Mouse (Mus musculus) heart, embryonic 16.5 days (tissue): ENCODE data around the gene AI661453. TPM values are rescaled to one million over a fixed set of nuclear protein-coding genes. Genes with fewer than 3 reads are reported as not detected.

Experiments used
- ATAC-seq: fragments of 200-750 bp; cut with Nextera tagmentation; replicated peaks from 2 replicates; pipeline ENCODE4 v1.8.0; 2017; ENCODE audit warnings: moderate number of reproducible peaks; ENCODE audit not compliant: insufficient read depth, low FRiP score; ENCODE audit errors: extremely low read depth
- H3K27ac ChIP-seq: fragments of 300-500 bp; sonication (generic); 2 replicates; pipeline ENCODE4 v1.5.1; 2014; ENCODE audit warnings: mild to moderate bottlenecking, low read length, control low read depth, moderate library complexity
- H3K27me3 ChIP-seq: fragments of 300-500 bp; sonication (generic); 2 replicates; pipeline ENCODE4 v1.6.1; 2014; ENCODE audit warnings: low read length, mixed read lengths; ENCODE audit not compliant: control insufficient read depth, insufficient read depth
- H3K36me3 ChIP-seq: fragments of 300-500 bp; sonication (generic); 2 replicates; pipeline ENCODE4 v1.6.1; 2014; ENCODE audit not compliant: control insufficient read depth, insufficient read depth
- H3K4me1 ChIP-seq: fragments of 300-500 bp; sonication (generic); 2 replicates; pipeline ENCODE4 v1.6.1; 2014; ENCODE audit warnings: low read length, mixed read lengths; ENCODE audit not compliant: control insufficient read depth, insufficient read depth
- H3K4me2 ChIP-seq: fragments of 300-500 bp; sonication (generic); 2 replicates; pipeline ENCODE4 v1.6.1; 2014; ENCODE audit warnings: low read depth, mild to moderate bottlenecking, control low read depth, low read length
- H3K4me3 ChIP-seq: fragments of 300-500 bp; sonication (generic); 2 replicates; pipeline ENCODE4 v1.5.1; 2014; ENCODE audit warnings: mild to moderate bottlenecking, control low read depth, low read length
- H3K9ac ChIP-seq: fragments of 300-500 bp; sonication (generic); 2 replicates; pipeline ENCODE4 v1.6.1; 2014; ENCODE audit warnings: low read length, control low read depth
- H3K9me3 ChIP-seq: fragments of 300-500 bp; sonication (generic); replicated peaks from 2 replicates; pipeline ENCODE4 v1.6.1; 2016; ENCODE audit warnings: low read length; ENCODE audit not compliant: control insufficient read depth
- WGBS: fragments of 180-500 bp; shearing (Covaris S2); extraction: QIAGEN DNeasy Blood & Tissue Kit; methylation state at CpG from one replicate; pipeline ENCODE4 v1.1.7; 2014; 5-methylcytosine and 5-hydroxymethylcytosine counted together
- polyA plus RNA-seq: library from polyadenylated mRNA; unstranded; fragments of >200 nt; fragmentation: Nextera tagmentation; extraction: Ambion mirVana; gene quantifications from 2 replicates; pipeline ENCODE4 v1.2.1, GENCODE M21; 2015

Gene AI661453
- polyA plus RNA-seq, 1 experiment from 2014 or later = 0.77 TPM

DNA sequence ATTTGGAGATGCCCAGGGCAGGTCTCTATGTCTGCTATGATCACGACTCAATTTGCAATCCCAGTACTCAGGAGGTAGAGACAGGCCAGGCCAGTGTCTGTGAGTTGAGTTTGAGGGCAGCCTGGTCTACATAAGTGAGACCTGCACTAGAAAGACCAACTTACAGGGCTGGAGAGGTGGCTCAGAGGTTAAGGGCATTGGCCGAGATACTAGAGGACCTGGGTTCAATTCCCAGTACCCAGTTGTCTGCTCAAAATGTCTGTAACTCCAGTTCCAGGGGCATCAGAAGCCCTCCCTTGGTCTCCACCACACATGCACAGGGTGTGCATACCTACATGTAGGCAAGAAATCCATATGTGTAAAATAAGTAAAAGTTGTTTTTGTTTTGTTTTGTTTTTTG, 71.1 kb downstream of the AI661453 start:
- Histone ChIP-seq H3K27me3 (no peaks in the 10 kb centered on the region), H3K9ac (peak overlapping the region; percentile 49), H3K36me3 (no peaks in the 10 kb centered on the region), H3K9me3 (no peaks in the 10 kb centered on the region), H3K27ac (peak overlapping the region; percentile 98), H3K4me1 (peaks cover 36% of the 10 kb centered on the region), H3K4me3 (peak overlapping the region; percentile 48; the same call in 1 of the 2 replicates), H3K4me2 (peak overlapping the region; percentile 76)
- WGBS = 89% methylated on average over 2 of the region's 2 CpGs
- ATAC-seq = no peak

DNA sequence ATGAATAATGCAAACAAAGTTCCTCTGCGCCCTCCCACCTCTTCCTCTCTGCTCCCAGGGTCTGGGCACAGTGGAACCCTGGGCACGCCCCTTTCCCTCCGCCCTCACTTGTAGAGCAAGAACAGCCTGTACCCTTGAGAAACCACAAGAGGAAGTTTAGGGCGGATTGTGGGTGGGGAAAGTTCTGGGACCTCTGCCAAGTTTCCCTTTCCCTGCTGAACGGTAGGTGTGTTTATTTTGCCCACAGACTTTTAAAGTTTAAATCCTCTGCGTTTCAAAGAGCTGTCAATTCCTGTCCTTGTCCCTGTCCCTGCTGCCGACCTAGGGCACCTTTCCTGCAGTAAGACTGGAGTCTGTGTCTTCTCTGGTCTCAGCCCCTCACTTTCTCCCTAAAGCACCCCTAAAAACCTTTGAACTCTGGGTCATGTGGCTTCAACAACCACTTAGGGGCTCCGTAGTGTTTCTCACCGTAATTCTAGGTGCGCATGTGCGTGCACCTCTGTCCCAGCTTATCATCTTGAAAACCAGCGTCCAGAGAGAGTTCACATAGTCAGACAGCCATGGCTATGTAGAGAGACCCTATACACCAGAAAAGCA, 71.7 kb downstream of the AI661453 start:
- H3K27ac ChIP-seq = peak overlapping the region; percentile 98
- peak overlapping the region; percentile 70 for H3K9ac ChIP-seq
- H3K4me1 ChIP-seq = peaks cover 38% of the 10 kb centered on the region
- H3K36me3 ChIP-seq = no peaks in the 10 kb centered on the region
- 9% methylated on average over 12 of the region's 12 CpGs for WGBS
- peak; percentile 78 for ATAC-seq
- H3K9me3 ChIP-seq = no peaks in the 10 kb centered on the region
- peak overlapping the region; percentile 76 for H3K4me2 ChIP-seq
- peak overlapping the region; percentile 48 for H3K4me3 ChIP-seq
- no peaks in the 10 kb centered on the region for H3K27me3 ChIP-seq

DNA sequence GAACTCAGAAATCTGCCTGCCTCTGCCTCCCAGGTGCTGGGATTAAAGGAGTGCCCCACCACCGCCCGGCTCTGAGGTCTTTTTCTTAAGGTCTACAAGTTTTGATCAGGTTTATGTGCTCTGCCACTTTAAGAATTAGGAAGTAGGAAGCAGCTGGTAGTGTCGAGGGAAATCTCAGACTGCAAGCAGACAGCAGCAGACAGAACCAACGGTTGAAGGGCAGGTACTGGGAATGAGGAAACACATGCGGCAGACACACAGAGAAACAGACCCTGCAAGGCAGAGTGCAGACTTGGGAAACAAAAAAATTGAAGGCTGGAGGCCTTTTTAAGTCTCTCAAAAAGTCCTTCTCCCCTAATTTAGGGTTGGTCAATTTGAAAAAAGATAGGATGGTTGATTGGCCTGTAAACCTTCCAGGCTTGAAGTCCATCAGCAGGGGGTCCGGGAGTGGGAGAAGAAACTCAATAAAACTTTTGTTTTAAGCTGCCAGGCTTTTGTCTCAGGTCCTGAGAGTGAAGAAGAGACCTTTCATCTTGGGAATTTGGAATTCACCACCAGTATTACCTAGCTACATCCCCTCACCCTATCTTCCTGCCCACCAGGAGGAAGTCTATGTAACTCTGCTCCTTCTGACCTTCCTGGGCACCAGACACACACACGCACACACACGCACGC, 72.8 kb downstream of the AI661453 start:
- Histone ChIP-seq H3K4me3 (no peak overlapping the region), H3K27ac (peak overlapping the region; percentile 98), H3K36me3 (no peaks in the 10 kb centered on the region), H3K27me3 (no peaks in the 10 kb centered on the region), H3K9ac (no peak overlapping the region), H3K4me2 (no peak overlapping the region), H3K9me3 (no peaks in the 10 kb centered on the region), H3K4me1 (peaks cover 44% of the 10 kb centered on the region)
- 63% methylated on average over 9 of the region's 9 CpGs for WGBS
- ATAC-seq = no peak

GRCm38 (mm10) chr17:47511111-47512020, 75.0 kb downstream of the AI661453 start:
- Histone ChIP-seq H3K27me3 (no peaks in the 10 kb centered on the region), H3K36me3 (no peaks in the 10 kb centered on the region), H3K9ac (peak overlapping the region; percentile 78), H3K27ac (peak overlapping the region; percentile 93), H3K4me2 (peak overlapping the region; percentile 71), H3K4me1 (peaks cover 40% of the 10 kb centered on the region), H3K9me3 (no peaks in the 10 kb centered on the region), H3K4me3 (peak overlapping the region; percentile 42)
- WGBS = 9% methylated on average over 25 of the region's 25 CpGs
- ATAC-seq = peak; percentile 88

DNA sequence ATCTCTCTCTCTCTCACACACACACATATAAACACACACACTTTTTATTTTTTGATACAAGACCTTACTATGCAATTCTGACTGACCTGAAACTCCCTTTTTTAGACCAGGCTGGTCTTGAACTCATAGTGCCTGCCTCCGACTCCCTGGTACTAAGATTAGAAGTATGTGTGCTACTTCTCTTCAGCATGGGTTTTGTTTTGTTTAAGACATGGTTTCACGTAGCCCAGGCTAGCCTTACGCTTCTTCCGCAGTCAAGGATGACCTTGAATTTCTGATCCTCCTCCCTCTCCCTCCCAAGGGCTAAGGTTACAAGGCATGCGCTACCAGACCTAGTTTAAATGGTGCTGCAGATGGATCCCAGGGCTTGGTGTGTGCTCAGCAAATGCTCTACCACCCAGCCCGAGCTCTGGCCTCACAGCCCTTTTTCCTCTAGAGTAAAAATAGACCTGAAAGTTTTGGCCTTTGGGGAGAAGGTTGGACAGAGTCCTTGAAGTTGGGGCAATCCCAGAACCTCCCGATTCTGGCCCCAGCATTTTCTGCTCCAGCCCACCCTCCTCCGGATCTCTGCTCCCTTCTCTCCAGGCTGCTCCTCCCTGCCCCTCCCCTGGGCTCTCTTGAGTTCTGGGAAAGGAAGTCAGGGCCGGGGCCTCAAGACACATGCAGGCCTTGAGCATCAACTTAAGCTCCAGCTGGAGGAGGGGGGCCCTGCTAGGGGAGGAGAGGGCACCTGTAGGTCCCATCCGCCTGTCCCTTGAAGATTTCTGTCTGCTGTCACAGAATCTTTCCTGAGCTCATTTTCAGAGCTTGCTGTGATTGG, 76.8 kb downstream of the AI661453 start:
- H3K4me2 ChIP-seq = no peak overlapping the region
- no peaks in the 10 kb centered on the region for H3K9me3 ChIP-seq
- WGBS = 57% methylated on average over 10 of the region's 10 CpGs
- no peak overlapping the region for H3K4me3 ChIP-seq
- no peaks in the 10 kb centered on the region for H3K27me3 ChIP-seq
- H3K4me1 ChIP-seq = peaks cover 41% of the 10 kb centered on the region
- ATAC-seq = no peak
- no peaks in the 10 kb centered on the region for H3K36me3 ChIP-seq
- H3K9ac ChIP-seq = peak overlapping the region; percentile 23; the same call in 1 of the 2 replicates
- H3K27ac ChIP-seq = peak overlapping the region; percentile 30

DNA sequence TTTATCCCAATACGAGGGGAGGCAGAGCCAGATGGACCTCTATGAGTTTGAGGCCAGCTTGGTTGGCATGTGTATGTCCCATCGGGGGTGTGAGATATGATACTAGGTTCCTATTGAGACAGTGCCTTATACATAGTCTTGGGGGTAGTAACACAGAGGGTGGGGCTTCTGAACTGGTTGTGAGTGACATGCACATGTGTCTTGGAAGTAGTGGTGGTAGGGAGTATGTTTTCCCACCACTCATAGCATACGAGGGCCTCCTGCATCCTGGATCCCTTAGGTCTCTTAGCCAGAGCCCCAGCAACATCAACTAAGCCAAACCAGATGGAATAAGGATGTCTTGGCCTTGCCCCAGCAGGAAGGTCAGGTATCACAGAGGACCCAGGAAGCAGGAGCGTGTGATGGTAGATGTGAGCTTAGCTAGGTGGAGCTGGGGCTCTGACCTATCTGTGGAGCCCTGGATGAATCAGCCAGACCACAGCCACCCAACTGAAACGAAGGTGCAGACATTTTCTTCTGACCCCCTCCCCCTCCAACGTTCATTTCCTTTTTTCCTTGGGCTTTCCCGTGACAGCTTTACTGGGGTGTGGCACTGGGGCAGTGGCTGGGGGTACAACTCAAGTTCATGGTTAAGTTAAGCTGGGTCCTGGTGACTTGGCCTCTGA, 78.9 kb downstream of the AI661453 start:
- Histone ChIP-seq H3K4me1 (peaks cover 48% of the 10 kb centered on the region), H3K9ac (no peak overlapping the region), H3K9me3 (no peaks in the 10 kb centered on the region), H3K36me3 (no peaks in the 10 kb centered on the region), H3K27me3 (no peaks in the 10 kb centered on the region), H3K4me3 (no peak overlapping the region), H3K27ac (no peak overlapping the region), H3K4me2 (no peak overlapping the region)
- ATAC-seq = no peak
- 78% methylated on average over 7 of the region's 7 CpGs for WGBS

DNA sequence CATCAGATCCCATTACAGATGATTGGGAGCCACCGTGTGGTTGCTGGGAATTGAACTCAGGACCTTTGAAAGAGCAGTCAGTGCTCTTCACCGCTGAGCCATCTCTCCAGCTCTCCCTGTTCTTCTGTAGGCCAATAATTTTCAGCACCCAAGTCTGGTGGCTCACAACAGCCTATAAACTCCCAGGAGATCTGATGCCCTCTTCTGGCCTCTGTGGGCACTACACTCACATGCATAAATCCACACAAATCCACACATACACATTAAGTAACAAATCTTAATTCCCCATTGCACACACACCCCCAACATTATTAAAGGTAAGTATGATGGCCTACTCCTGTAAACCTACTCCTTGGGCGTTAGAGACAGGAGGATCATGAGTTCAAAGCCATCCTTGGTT, 79.8 kb downstream of the AI661453 start:
- Histone ChIP-seq H3K9ac (no peak overlapping the region), H3K4me1 (peaks cover 48% of the 10 kb centered on the region), H3K4me2 (no peak overlapping the region), H3K27me3 (no peaks in the 10 kb centered on the region), H3K4me3 (no peak overlapping the region), H3K36me3 (no peaks in the 10 kb centered on the region), H3K9me3 (no peaks in the 10 kb centered on the region), H3K27ac (no peak overlapping the region)
- 93% methylated on average over 3 of the region's 3 CpGs for WGBS
- ATAC-seq = no peak

DNA sequence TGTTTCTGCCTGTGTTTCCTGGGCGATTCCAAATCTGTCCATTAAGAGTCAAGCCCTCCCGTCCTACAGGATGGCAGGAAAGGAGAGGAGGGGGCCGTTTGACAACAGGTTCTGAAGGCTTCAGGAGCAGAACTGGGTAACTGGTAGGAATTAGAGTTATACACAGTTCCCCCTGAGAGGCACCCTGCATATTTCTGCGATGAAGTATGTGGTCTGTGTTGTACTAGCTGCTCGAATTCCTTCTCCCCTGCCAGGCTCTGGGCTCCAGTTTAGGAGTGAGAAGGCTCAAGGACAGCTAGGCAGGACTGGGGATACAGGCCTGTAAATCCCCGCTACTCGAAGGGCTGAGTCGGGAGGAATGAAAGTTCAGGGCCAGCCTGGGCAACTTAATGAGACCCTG, 81.8 kb downstream of the AI661453 start:
- H3K27me3 ChIP-seq = no peaks in the 10 kb centered on the region
- H3K36me3 ChIP-seq = no peaks in the 10 kb centered on the region
- peaks cover 51% of the 10 kb centered on the region for H3K4me1 ChIP-seq
- WGBS = 10% methylated on average over 8 of the region's 8 CpGs
- H3K4me2 ChIP-seq = peak overlapping the region; percentile 50
- H3K27ac ChIP-seq = peak overlapping the region; percentile 98
- peak overlapping the region; percentile 73 for H3K9ac ChIP-seq
- ATAC-seq = peak; percentile 65
- H3K9me3 ChIP-seq = no peaks in the 10 kb centered on the region
- H3K4me3 ChIP-seq = peak overlapping the region; percentile 17; the same call in 1 of the 2 replicates
